Mouse (Mus musculus) lung, postnatal 25 days (tissue): Measurements from ENCODE around the gene Gm3238.
"Not testable (repeated sequence)": the region's sequence is repeated elsewhere in the genome, so short reads cannot be mapped to it uniquely, and the experiment has no call there.

Experiments
- DNase-seq: peaks from one replicate; pipeline ENCODE4 v3.0.0; 2022; ENCODE audit warnings: low spot score

The Gm3238 gene

DNA sequence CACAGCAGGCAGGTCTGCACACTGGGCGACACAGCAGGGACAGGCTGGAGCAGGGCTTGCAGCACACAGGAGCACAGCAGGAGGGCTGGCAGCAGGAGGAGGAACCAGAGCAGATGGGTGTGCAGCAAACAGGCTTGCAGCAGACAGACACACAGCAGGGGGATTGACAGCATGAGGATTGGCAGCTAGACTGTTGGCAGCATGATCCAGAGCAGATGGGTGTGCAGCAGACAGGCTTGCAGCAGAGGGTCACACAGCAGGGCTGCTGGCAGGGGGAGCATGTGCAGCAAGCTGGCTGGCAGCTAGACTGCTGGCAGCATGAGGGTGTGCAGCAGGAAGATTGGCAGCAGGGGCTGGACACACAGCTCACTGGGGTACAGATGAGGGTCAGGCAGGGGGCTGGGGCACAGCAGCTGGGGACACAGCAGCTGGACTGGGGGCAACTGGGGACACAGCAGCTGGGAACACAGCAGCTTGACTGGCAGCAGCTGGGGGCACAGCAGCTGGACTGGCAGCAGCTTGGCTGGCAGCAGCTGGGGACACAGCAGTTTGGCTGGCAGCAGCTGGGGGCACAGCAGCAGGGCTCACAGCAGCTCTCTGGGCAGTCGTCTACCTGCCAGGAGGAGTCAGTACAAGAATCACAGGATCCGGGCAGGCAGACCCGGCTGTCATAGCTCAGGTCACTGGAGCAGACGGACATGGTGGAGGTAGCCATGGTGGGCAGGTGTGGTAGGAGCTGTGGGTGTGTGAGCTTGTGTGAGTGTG lies 29.0 kb downstream of the Gm3238 start, which contains the start of gene Gm18596:
TSS of gene Gm18596 (minus strand) at position 715 of the 765 bp plus-strand sequence.
- DNase-seq = not testable (repeated sequence)

DNA sequence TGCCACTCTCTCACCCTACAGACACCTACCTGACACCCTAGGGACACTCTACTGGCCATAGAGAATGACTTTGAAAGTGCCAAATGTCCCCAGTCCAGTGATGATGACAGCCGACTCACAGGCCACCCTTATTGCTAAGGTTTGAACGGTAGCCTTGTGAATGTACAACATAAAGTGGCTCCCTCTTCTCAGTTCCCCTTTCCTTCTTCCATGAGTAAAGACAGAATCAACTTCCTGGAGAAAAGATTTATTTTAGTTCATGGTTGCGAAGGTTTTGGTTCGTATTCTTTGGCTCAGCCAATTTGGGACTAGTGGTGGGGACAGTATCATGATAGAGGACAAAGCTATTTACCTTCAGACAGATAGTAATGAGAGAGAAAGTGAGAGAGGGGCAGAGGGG lies 32.2 kb downstream of the Gm3238 start:
- DNase-seq = no peak

DNA sequence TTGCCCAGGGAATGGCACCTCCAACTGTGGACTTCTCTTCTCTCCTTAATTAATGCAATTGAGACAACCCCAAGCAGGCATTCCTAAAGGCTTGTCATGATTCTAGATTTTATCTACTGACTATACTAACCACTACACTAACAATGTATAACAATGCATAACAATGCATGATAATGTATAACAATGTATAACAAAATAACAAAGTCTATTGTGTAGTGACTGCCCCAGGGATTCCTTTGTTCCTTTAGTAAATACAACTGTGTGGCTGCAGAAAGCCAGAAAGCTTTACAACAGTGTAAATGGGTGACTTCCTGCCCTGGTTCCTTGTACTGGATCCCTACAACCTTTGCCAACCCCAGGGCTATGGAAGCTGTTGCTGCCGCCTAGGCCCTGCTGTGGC lies 35.2 kb downstream of the Gm3238 start:
- DNase-seq = no peak

DNA sequence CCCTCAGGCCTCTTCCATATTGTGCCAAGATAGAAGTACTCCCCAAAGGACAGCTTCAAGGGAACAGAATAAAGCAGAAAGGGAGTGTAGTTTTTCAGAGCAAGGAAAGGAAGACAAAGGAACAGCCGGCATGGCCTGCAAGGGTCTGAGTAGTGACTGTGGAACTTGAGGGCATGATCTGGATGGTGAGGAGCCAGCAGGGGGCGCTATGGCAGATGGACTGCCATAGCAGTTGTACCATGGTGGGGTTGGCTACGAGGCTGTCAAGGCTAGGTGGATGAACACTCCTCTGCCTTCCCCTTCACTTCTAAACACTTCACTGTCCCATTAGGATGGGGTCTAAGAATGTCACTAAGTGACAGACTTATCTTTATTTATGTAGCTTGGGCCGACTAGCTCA lies 41.9 kb downstream of the Gm3238 start:
- DNase-seq = no peak

DNA sequence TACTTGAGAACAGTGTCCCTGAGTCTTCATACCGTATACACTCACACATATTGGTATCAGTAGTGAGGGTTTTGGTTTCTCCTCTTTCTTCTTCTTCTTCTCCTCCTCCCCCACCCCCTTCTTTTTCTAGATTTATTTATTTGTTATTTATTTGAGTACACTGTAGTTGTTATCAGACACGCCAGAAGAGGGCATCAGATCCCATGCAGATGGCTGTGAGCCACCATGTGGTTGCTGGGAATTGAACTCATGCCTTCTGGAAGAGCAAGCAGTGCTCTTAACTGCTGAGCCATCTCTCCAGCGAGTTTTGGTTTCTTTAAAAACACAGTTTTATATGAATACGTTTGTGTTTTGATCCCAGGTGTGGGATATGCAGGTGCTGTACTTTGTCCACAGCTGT lies 42.8 kb downstream of the Gm3238 start:
- no peak for DNase-seq

DNA sequence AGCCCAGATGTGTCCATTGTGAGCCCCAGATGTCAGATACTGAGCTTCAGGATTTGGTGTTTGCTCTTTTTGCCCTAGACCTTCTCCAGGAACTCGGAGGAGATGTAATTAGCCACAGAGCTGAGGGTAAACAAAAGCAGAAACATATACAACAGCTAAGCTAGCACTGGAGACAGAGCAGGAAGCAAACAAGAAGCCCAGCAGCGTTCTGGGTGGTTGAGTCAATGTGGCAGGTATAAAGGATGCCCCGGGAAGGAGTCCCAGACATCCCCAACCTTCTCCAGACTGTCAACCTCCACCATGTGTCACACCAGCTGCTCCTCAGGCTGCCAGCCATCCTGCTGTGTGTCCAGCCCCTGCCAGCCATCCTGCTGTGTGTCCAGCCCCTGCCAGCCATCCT lies 44.9 kb downstream of the Gm3238 start, which contains the start of gene Gm10100:
TSS of gene Gm10100 (plus strand) at position 301 of the 400 bp plus-strand sequence.
- DNase-seq = no peak

DNA sequence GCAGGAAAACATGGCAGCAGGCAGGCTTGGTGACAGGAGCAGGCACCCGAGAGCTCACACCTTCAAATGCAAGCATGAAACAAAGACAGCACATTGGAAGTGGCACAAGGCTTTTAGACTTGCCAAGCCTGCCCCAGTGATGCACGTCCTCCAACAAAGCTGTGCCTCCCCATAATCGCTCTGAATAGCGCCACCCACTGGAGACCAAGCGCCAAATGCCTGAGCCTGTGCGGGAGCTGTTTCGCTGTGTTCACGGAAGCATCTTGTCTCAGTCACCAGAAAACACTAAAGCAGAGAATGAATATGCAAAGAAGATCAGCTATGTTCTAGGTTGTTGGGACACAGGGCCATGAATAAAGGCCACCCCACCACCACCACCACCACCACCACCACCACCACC lies 46.3 kb downstream of the Gm3238 start:
- DNase-seq = no peak
